Mouse (Mus musculus): ENCODE measurements at regions not wholly inside any gene's neighbourhood (a gene's known extent, or its start where the extent isn't known, plus 50 kb on each side); places are given as distances from the start of the nearest gene placed in this dataset.

DNA sequence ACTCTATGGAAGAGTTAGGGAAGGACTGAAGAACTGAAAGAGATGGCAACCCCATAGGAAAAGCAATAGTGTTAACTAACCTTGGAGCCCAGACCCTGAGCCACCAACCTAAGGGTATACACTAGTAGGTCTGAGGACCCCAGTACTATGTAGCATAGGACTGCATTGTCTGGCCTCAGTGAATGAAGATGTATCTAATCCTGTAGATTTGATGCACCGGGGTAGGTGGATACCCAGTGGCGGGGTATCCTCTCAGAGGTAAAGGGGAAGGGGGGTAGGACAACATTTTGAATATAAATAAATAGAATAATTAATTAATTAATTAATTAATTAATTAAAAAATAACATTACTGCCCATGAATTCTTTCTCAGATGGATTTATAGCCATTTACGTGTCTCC is 387.9 kb upstream of the 4921530L21Rik start:
- no peak for DNase-seq

- DNase-seq, result no peak
Measured at GRCm38 (mm10) chr14:95493958-95494357, 387.1 kb upstream of the 4921530L21Rik start.

DNA sequence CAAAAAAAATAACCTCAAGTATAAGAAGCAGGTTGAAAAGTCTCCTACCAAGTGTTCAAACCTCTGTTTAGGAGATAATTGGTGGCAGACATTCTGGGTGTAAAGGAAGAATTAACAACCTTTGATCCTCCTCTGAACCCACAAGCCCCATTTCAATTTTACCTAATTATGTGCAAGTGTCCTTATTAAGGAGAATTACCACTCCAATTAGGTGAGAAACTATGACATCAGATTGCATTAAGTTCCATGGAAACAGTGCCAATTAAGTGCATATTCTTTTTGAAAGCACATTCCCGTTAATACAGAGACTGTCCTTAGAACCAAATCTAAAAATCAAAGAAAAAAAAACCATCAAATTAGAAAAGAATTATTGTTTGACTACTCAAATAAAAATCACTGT is 366.0 kb upstream of the 4921530L21Rik start:
- no peak for DNase-seq

DNA sequence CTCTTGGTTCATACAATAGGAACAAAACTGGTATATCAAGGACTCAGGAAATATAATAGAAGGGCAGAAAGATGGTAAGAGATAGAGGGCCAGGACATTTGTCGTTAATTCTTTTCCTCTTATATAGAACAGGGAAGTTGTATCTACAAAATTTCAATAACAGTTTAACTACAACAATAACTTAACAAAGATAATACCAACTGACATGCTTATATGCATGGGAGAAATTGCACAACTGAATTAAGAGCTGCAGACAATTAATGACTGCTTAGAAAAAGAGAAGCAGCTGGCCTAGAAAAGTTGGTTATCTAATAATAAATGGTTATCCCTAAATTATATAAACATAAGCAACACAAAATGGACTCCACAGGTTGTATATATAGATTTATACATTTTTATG is 362.2 kb upstream of the 4921530L21Rik start:
- no peak for DNase-seq

GRCm38 (mm10) chr14:95543863-95544262 is 337.2 kb upstream of the 4921530L21Rik start:
- no peak for DNase-seq

DNA sequence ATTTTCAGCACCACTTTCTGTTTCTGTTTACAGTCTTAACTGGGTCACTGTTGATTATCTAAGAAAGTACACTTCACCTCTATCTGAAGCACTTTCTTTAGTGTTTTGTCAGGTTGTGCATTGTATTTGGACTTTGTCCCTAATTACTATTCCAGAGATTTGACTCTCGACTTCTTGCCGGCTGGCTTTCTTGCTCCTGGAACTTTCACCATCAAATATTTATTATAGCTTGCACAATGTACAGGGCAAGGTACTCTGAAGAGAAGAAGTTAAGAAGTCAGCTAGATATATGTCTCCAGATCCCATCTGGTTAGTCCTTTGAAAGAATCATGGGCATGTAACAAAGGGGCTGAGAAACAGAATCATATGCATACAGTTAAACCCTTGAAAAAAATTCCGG is 290.0 kb upstream of the 4921530L21Rik start:
- no peak for DNase-seq

- DNase-seq, result no peak
Measured at GRCm38 (mm10) chr14:95596385-95596784, 284.7 kb upstream of the 4921530L21Rik start.

GRCm38 (mm10) chr14:95645980-95646379 is 235.1 kb upstream of the 4921530L21Rik start:
- no peak for DNase-seq

DNA sequence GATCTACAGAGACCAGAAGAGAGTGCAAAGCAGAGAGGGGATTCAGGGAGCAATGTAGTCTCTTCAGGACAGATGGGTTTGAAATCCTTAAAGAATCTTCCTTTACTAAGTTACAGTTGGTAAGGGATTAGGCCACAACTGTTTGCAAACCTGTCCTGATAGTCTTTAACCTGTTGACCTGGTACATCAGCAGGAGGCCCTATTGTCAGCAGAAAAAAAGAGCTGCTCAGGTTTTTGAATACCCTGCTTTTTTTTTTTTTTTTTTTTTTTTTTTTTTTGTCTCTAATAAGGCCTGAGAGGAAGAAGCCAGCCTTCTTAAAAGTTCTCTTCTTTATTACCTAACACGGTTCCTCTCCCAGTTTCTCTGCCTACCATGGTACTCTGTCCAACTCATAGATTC is 221.5 kb upstream of the 4921530L21Rik start:
- no peak for DNase-seq

DNA sequence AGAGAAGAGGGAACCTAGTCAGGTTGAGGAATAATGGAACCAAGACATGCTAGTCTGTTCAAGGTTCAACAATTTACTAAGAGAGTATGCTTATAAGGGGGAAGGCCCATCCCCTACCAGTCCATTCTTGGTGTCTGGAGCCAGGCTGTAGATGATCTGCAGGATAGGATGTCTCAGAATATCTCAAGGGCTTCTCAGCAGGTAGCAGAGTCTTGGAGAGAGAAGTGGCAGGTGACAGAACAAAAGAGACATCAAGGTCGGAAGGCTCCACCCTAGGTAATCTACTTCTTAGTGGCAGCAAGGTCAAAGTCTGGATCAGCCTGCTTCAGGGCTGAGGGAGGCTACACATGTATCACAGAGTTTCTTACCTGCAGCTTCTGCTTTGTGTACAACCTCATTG is 220.2 kb upstream of the 4921530L21Rik start:
- DNase-seq, result no peak

DNA sequence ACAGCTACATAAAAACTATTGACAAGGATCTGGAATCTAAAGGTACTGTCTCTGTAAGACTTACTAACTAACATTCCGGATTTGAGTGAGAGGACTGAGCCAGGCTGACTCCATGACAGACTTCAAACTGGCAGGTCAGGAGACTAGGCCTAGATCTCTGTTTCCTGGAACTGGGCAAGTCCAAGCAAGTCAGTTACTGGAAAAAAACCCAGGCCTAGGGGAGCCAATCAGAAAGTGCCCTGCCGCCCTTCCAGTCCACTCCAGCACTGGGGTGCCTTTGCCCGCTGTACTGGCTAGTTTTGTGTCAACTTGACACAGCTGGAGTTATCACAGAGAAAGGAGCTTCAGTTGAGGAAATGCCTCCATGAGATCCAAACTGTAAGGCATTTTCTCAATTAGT is 219.6 kb upstream of the 4921530L21Rik start:
- DNase-seq, result no peak

DNA sequence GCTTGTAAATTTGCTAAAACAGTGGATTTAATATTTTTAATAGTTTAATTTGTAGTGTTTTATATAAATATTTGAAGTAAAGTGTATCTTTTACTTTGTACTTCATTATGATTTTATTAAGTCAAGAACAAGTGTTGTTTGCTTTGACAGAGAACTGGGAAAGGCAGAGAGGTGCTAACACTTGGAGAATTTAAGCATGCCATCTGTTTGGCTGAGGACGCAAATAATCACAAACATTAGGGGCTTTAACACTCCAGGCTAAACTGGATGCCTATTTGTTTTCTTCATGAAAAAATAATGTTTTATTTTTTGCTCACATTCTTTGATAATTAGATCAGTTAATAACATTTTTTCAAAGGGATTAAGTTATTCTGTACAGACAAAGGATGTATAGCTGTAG is 193.6 kb upstream of the 4921530L21Rik start:
- DNase-seq, result no peak

DNA sequence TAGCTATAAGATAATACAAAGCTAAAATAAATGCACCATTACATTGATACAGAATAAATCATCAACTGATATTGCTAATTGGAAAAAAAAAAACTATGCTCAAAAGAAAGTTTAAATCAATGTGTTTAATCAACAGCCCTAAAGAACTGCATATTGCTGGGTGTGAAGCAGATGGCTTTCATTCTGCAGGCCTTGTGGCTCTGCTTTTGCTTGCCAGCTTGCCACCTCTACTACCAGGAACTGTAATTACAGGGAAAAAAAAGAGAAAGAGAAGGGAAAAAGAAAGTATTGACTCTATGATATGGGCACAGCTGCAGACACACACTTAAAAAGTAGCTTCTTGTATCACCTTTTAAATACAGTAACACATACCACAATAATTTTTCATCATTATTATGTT is 192.4 kb upstream of the 4921530L21Rik start:
- DNase-seq, result peak in 1 of 2 experiments; percentile 12

- no peak for DNase-seq
Measured at GRCm38 (mm10) chr14:95726082-95726481, 155.0 kb upstream of the 4921530L21Rik start.

- no peak for DNase-seq
Measured at GRCm38 (mm10) chr14:95775737-95776136, 105.3 kb upstream of the 4921530L21Rik start.

DNA sequence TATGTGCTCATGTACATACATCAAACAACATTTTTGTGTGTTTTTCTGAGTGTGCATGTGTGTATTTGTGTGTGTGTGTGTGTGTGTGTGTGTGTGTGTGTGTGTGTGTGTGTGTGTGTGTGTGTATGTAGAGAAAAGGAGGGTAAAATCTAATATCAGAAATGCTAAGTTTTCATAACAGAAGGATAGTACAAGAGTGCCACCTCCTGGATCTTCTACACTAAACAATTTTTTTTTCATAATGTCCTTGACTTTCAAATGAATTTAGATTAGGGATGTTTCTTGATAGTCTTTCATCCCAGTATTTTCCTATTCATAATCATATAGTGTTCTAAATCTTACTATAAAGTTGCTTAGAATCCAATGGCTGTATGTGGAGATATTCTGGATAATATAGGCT is 103.6 kb upstream of the 4921530L21Rik start:
- DNase-seq, result no peak

Data from cerebellum, postnatal 25 days (tissue).